Mouse (Mus musculus) stomach, embryonic 16.5 days (tissue): ENCODE results near the gene Lpcat3. TPM values are rescaled to one million over a fixed set of nuclear protein-coding genes. Genes with fewer than 3 reads are reported as not detected.
"Not testable (repeated sequence)": the region's sequence is repeated elsewhere in the genome, so short reads cannot be mapped to it uniquely, and the experiment has no call there.

Experiments
- ATAC-seq: fragments of 200-750 bp; cut with Nextera tagmentation; 2 replicates; pipeline ENCODE4 v1.8.0; 2017; ENCODE audit warnings: moderate number of reproducible peaks, moderate TSS enrichment; ENCODE audit not compliant: insufficient read depth, low FRiP score
- H3K27ac ChIP-seq: fragments of 300-500 bp; sonication (generic); 2 replicates; pipeline ENCODE4 v1.5.1; 2014; ENCODE audit warnings: low read length
- H3K27me3 ChIP-seq: fragments of 300-500 bp; sonication (generic); 2 replicates; pipeline ENCODE4 v1.6.1; 2014; ENCODE audit warnings: low read length, control low read depth, mixed read lengths; ENCODE audit not compliant: control insufficient read depth, insufficient read depth
- H3K36me3 ChIP-seq: fragments of 300-500 bp; sonication (generic); 2 replicates; pipeline ENCODE4 v1.6.1; 2014; ENCODE audit warnings: low read length; ENCODE audit not compliant: control insufficient read depth, insufficient read depth
- H3K4me1 ChIP-seq: fragments of 300-500 bp; sonication (generic); 2 replicates; pipeline ENCODE4 v1.6.1; 2014; ENCODE audit warnings: low read length, control low read depth, mixed read lengths; ENCODE audit not compliant: control insufficient read depth, insufficient read depth
- H3K4me2 ChIP-seq: fragments of 300-500 bp; sonication (generic); 2 replicates; pipeline ENCODE4 v1.6.1; 2014; ENCODE audit warnings: low read depth, low read length, mixed read lengths
- H3K4me3 ChIP-seq: fragments of 300-500 bp; sonication (generic); replicated peaks from 2 replicates; pipeline ENCODE4 v1.5.1; 2014; ENCODE audit warnings: mild to moderate bottlenecking, low read length
- H3K9ac ChIP-seq: fragments of 300-500 bp; sonication (generic); 2 replicates; pipeline ENCODE4 v1.6.1; 2014; ENCODE audit warnings: low read length
- H3K9me3 ChIP-seq: fragments of 300-500 bp; sonication (generic); replicated peaks from 2 replicates; pipeline ENCODE4 v1.6.1; 2016; ENCODE audit warnings: low read length, control low read depth; ENCODE audit not compliant: control insufficient read depth
- WGBS: fragments of 180-500 bp; shearing (Covaris S2); extraction: QIAGEN DNeasy Blood & Tissue Kit; methylation state at CpG from one replicate; pipeline ENCODE4 v1.1.7; 2014; 5-methylcytosine and 5-hydroxymethylcytosine counted together
- polyA plus RNA-seq: library from polyadenylated mRNA; unstranded; fragments of >200 nt; fragmentation: Nextera tagmentation; extraction: Ambion mirVana; gene quantifications from 2 replicates; pipeline ENCODE4 v1.2.1, GENCODE M21; 2015

The Lpcat3 gene
- polyA plus RNA-seq, 1 experiment from 2014 or later: 84.1 TPM

DNA sequence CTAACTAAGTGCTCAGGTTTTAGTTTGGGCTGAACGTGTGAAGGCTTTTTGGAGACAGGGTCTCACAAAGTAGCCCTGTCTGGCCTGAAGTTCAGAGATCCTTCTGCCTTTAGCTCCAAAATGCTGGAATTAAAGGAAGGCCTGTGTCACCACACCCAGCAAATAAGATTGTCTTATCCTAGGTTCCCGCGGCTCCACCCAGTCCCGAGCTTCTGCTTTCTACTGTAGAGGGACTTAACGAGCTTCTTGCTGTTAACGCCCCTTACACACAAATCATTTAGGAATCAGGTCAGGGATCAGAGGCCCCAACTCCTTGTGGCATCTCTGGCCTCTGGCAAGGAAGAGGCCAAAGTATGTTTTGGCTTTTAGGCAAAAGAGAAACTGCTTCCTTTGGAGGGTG lies 9.3 kb downstream of the Lpcat3 start:
- WGBS: 51% methylated on average over 6 of the region's 6 CpGs
- Histone ChIP-seq H3K4me3 (no peak overlapping the region), H3K27me3 (no peaks in the 10 kb centered on the region), H3K27ac (no peak overlapping the region), H3K36me3 (0 out of 2 replicates have a peak, but pooled peaks cover 4% of the 10 kb centered on the region), H3K9ac (no peak overlapping the region), H3K9me3 (no peaks in the 10 kb centered on the region), H3K4me1 (peaks cover 4% of the 10 kb centered on the region; the same call in 1 of the 2 replicates), H3K4me2 (no peak overlapping the region)
- no peak for ATAC-seq

DNA sequence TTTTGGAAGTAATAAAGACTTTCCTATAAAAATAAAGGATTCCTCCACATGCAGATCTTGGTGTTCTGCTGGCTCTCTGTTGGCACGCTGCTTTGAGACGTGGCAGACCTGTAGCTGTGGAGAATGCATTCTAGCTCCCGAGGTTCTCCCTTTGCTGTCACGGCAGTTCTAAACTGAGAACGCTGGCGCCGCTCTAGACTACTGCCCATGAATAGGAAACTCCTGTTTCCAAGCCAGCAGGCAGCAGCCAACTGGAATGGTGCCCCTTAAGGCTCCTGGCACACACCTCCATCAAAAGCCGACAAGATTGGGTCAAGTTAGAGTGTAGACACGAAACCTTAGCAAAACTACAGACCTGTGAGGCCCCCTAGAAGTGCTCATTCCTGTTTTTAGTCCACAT lies 10.8 kb downstream of the Lpcat3 start:
- Histone ChIP-seq H3K27ac (no peak overlapping the region), H3K36me3 (0 out of 2 replicates have a peak, but pooled peaks cover 4% of the 10 kb centered on the region), H3K4me2 (no peak overlapping the region), H3K27me3 (no peaks in the 10 kb centered on the region), H3K9ac (no peak overlapping the region), H3K4me3 (no peak overlapping the region), H3K9me3 (no peaks in the 10 kb centered on the region), H3K4me1 (peaks cover 4% of the 10 kb centered on the region; the same call in 1 of the 2 replicates)
- ATAC-seq: no peak
- 93% methylated on average over 9 of the region's 9 CpGs for WGBS

DNA sequence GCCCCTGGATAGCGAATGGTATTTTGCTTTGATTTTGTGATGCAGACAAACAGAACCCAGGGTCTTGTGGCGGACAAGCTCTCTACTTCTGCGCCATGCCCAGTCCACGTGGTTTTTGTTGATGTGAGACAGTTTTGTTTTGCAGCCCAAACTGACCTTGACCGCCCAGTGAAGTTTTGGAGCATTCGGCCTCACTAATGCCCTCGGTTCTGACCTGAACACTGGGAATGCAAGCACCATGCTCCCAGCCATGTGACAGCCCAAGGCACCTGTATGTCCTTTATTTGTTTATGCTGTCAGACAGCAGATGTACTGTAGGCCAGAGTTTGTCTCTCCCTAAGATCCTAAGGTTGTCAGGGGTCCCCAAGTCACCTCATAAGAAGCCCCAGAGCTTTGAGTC lies 11.8 kb downstream of the Lpcat3 start:
- Histone ChIP-seq H3K27ac (no peak overlapping the region), H3K36me3 (0 out of 2 replicates have a peak, but pooled peaks cover 4% of the 10 kb centered on the region), H3K4me3 (no peak overlapping the region), H3K9ac (no peak overlapping the region), H3K9me3 (no peaks in the 10 kb centered on the region), H3K4me1 (peaks cover 7% of the 10 kb centered on the region; the same call in 1 of the 2 replicates), H3K4me2 (no peak overlapping the region), H3K27me3 (no peaks in the 10 kb centered on the region)
- 93% methylated on average over 7 of the region's 7 CpGs for WGBS
- no peak for ATAC-seq

GRCm38 (mm10) chr6:124676171-124676570 lies 13.3 kb downstream of the Lpcat3 start:
- no peaks in the 10 kb centered on the region for H3K9me3 ChIP-seq
- no peak overlapping the region for H3K9ac ChIP-seq
- H3K36me3 ChIP-seq: 0 out of 2 replicates have a peak, but pooled peaks cover 4% of the 10 kb centered on the region
- no peak overlapping the region for H3K4me3 ChIP-seq
- H3K27ac ChIP-seq: no peak overlapping the region
- no peak for ATAC-seq
- no peak overlapping the region for H3K4me2 ChIP-seq
- WGBS: 82% methylated on average over 6 of the region's 6 CpGs
- peaks cover 7% of the 10 kb centered on the region; the same call in 1 of the 2 replicates for H3K4me1 ChIP-seq
- no peaks in the 10 kb centered on the region for H3K27me3 ChIP-seq

DNA sequence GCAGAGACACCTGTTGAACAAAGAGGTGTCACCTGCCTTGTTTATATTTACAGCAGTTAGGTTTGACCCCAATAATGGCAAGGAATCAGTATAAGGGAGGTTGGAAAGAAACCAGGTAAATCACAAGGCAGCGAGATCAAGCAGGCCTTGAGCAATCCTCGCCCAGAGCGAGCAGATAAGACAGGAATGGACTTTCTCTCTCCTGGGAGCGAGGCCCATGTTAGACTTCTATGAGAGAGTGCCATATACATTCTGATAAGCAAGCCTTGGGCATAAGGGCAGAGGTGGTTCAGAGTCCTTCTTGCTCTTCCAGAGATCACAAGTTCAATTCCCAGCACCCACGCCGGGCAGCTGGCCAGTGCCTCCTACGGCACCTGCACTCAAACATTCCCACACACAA lies 15.9 kb downstream of the Lpcat3 start:
- Histone ChIP-seq H3K4me1 (peaks cover 15% of the 10 kb centered on the region), H3K36me3 (0 out of 2 replicates have a peak, but pooled peaks cover 4% of the 10 kb centered on the region), H3K4me2 (no peak overlapping the region), H3K27ac (no peak overlapping the region), H3K9ac (no peak overlapping the region), H3K27me3 (no peaks in the 10 kb centered on the region), H3K9me3 (no peaks in the 10 kb centered on the region), H3K4me3 (no peak overlapping the region)
- ATAC-seq: peak; percentile 58; the same call in 1 of the 2 replicates
- 90% methylated on average over 7 of the region's 7 CpGs for WGBS

DNA sequence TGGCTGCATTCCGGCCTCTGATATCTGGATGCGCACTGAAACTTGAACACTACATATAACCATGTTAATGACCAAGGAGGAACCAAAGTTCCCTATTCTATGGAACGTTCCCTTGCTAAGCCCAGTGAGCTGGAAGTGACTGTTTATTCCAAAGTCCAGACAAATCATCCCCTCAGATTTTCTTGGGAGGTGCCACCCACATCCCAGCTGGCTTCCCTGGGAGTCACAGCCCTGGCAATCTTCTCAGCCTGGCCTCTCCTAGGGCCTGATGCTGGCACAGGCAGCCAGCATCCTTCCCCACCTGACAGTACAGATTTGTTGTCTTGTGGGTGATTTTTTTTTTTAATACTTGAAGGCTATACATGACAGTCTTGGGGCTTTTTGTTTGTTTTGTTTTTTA lies 16.7 kb downstream of the Lpcat3 start:
- 86% methylated on average over 3 of the region's 3 CpGs for WGBS
- no peak for ATAC-seq
- Histone ChIP-seq H3K4me1 (peaks cover 20% of the 10 kb centered on the region), H3K9ac (no peak overlapping the region), H3K27me3 (no peaks in the 10 kb centered on the region), H3K36me3 (no peaks in the 10 kb centered on the region), H3K4me2 (no peak overlapping the region), H3K4me3 (no peak overlapping the region), H3K27ac (no peak overlapping the region), H3K9me3 (no peaks in the 10 kb centered on the region)

GRCm38 (mm10) chr6:124682291-124682690 lies 19.5 kb downstream of the Lpcat3 start:
- H3K9me3 ChIP-seq, ATAC-seq, H3K27ac ChIP-seq, H3K36me3 ChIP-seq, H3K9ac ChIP-seq, H3K27me3 ChIP-seq, H3K4me2 ChIP-seq, H3K4me3 ChIP-seq: not testable (repeated sequence)
- WGBS: 59% methylated on average over 6 of the region's 6 CpGs
- peaks cover 20% of the 10 kb centered on the region for H3K4me1 ChIP-seq

- H3K9ac ChIP-seq: no peak overlapping the region
- peak overlapping the region; percentile 53 for H3K27ac ChIP-seq
- H3K4me3 ChIP-seq: no peak overlapping the region
- no peaks in the 10 kb centered on the region for H3K36me3 ChIP-seq
- peaks cover 19% of the 10 kb centered on the region for H3K4me1 ChIP-seq
- H3K4me2 ChIP-seq: no peak overlapping the region
- peak; percentile 80 for ATAC-seq
- no peaks in the 10 kb centered on the region for H3K27me3 ChIP-seq
- WGBS: 70% methylated on average over 14 of the region's 14 CpGs
- H3K9me3 ChIP-seq: no peaks in the 10 kb centered on the region
These were observed 21.0 kb downstream of the Lpcat3 start for GRCm38 (mm10) chr6:124683591-124684417.

DNA sequence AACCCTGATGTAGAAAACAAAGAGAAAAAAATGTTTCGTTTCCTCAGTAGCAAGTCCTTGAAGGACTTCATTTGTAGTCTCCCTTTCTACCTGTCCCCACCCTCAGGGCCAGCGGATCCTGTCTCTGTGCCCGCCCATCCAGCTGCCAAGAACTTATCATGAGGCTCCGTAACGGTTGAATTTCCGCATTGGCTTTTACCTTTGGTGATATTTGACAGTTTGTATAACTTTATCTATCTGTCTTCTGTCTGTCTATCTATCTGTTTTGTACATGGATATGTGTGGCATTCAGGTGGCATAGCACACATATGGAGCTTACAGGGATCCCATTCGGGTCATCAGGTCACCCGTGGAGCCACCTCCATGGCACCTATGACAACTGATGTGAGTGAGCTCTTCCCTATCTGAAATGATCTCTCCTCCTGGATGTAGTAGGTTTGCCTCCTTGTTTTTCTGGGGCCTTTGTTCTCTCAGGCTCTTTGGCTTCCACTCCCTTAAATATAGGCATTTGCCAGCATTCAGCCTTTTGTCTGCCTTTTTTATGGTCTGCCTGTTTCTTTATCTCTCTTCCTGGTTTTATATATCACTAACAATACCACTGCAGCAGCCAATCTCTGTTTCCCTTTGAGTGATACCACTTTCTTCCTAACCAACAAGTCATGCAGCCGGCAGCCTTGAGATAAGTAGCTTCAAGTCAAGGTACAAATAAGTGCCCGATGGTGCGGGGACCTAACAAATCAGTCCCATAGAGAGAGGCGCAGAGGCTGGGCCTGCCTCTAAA lies 23.0 kb downstream of the Lpcat3 start:
- Histone ChIP-seq H3K27ac (peak overlapping the region; percentile 19; the same call in 1 of the 2 replicates), H3K27me3 (no peaks in the 10 kb centered on the region), H3K4me2 (no peak overlapping the region), H3K4me3 (no peak overlapping the region), H3K9me3 (no peaks in the 10 kb centered on the region), H3K36me3 (no peaks in the 10 kb centered on the region), H3K9ac (no peak overlapping the region), H3K4me1 (peaks cover 18% of the 10 kb centered on the region)
- 81% methylated on average over 12 of the region's 12 CpGs for WGBS
- ATAC-seq: 0 out of 2 replicates have a peak, but pooled peaks have one; percentile 56
